Mouse (Mus musculus) midbrain, postnatal 0 days (tissue): Measurements from ENCODE around the gene Tex37. TPM values are rescaled to one million over a fixed set of nuclear protein-coding genes. Genes with fewer than 3 reads are reported as not detected.
A peak's percentile ranks its signal among the peaks of the same experiment; 100 is the strongest.

Experiments used
- ATAC-seq: fragments of 200-750 bp; cut with Nextera tagmentation; 2 replicates; pipeline ENCODE4 v1.8.0; 2017; ENCODE audit warnings: moderate number of reproducible peaks, mild to moderate bottlenecking, moderate TSS enrichment, moderate library complexity; ENCODE audit not compliant: low FRiP score
- DNase-seq: peaks from one replicate; pipeline ENCODE4 v3.0.0-alpha.2; 2015; ENCODE audit warnings: low spot score
- H3K27ac ChIP-seq: fragments of 300-500 bp; sonication (generic); 2 replicates; pipeline ENCODE4 v1.5.1; 2014; ENCODE audit warnings: low read depth, mild to moderate bottlenecking, low read length, mixed read lengths
- H3K27me3 ChIP-seq: fragments of 300-500 bp; sonication (generic); 2 replicates; pipeline ENCODE4 v1.6.1; 2014; ENCODE audit warnings: low read length, control low read depth, mixed read lengths; ENCODE audit not compliant: insufficient read depth
- H3K36me3 ChIP-seq: fragments of 300-500 bp; sonication (generic); 2 replicates; pipeline ENCODE4 v1.6.1; 2014; ENCODE audit warnings: low read length, control low read depth, mixed read lengths; ENCODE audit not compliant: insufficient read depth
- H3K4me1 ChIP-seq: fragments of 300-500 bp; sonication (generic); 2 replicates; pipeline ENCODE4 v1.6.1; 2014; ENCODE audit warnings: mild to moderate bottlenecking, control low read depth, antibody characterized with exemption, low read length, mixed read lengths; ENCODE audit not compliant: insufficient read depth
- H3K4me2 ChIP-seq: fragments of 300-500 bp; sonication (generic); 2 replicates; pipeline ENCODE4 v1.6.1; 2014; ENCODE audit warnings: low read depth, mild to moderate bottlenecking, low read length, mixed read lengths; ENCODE audit not compliant: poor library complexity, severe bottlenecking
- H3K4me3 ChIP-seq: fragments of 300-500 bp; sonication (generic); 2 replicates; pipeline ENCODE4 v1.5.1; 2014; ENCODE audit warnings: low read depth, mild to moderate bottlenecking, low read length, moderate library complexity
- H3K9ac ChIP-seq: fragments of 300-500 bp; sonication (generic); replicated peaks from 2 replicates; pipeline ENCODE4 v1.6.1; 2014; ENCODE audit warnings: mild to moderate bottlenecking, low read length, moderate library complexity, mixed read lengths; ENCODE audit not compliant: poor library complexity, severe bottlenecking
- H3K9me3 ChIP-seq: fragments of 300-500 bp; sonication (generic); 2 replicates; pipeline ENCODE4 v1.6.1; 2016; ENCODE audit warnings: low read length, control low read depth
- CTCF ChIP-seq: IDR thresholded peaks from 2 replicates; pipeline ENCODE4 v1.5.1; 2016; ENCODE audit warnings: antibody characterized with exemption, mild to moderate bottlenecking
- whole genome bisulfite sequencing: fragments of 180-500 bp; shearing (Covaris S2); extraction: QIAGEN DNeasy Blood & Tissue Kit; methylation state at CpG from one replicate; pipeline ENCODE4 v1.1.7; 2014; 5-methylcytosine and 5-hydroxymethylcytosine counted together
- polyA plus RNA-seq: library from polyadenylated mRNA; unstranded; fragments of >200 nt; fragmentation: Nextera tagmentation; extraction: Ambion mirVana; gene quantifications from 2 replicates; pipeline ENCODE4 v1.2.1, GENCODE M21; 2015
- total RNA-seq: library from RNA; depleted of rRNA; stranded (reverse); fragments of >200 nt; gene quantifications from 2 replicates; pipeline ENCODE4 v1.2.3, GENCODE M21; 2014

The Tex37 gene
- total and polyA plus RNA-seq, 2 experiments from 2014 or later, result not detected

- H3K36me3 ChIP-seq, result no peaks in the 10 kb centered on the region
- ATAC-seq, result peak; percentile 56
- no peak for DNase-seq
- no peaks in the 10 kb centered on the region for H3K9me3 ChIP-seq
- H3K4me1 ChIP-seq, result peaks cover 7% of the 10 kb centered on the region
- H3K27me3 ChIP-seq, result peaks cover 54% of the 10 kb centered on the region
- H3K27ac ChIP-seq, result no peak overlapping the region
- H3K4me2 ChIP-seq, result peak overlapping the region; percentile 91
- WGBS, result under 1% methylated on average over 34 of the region's 34 CpGs
- no peak for TF ChIP-seq CTCF
- H3K9ac ChIP-seq, result no peak overlapping the region
- peak overlapping the region; percentile 44 for H3K4me3 ChIP-seq
Observed at GRCm38 (mm10) chr6:70956936-70957335, 38.2 kb upstream of the Tex37 start.

GRCm38 (mm10) chr6:70956285-70956912 is 37.7 kb upstream of the Tex37 start, which contains the start of gene Foxi3:
Gene Foxi3, plus strand, starts transcription at chr6:70956531.
- 0% methylated on average over 61 of the region's 67 CpGs for WGBS
- Histone ChIP-seq H3K36me3 (no peaks in the 10 kb centered on the region), H3K9ac (no peak within 1 kb of the TSS), H3K4me3 (peak within 1 kb of the TSS; percentile 44), H3K4me1 (peaks cover 7% of the 10 kb centered on the region), H3K27me3 (peaks cover 54% of the 10 kb centered on the region), H3K4me2 (peak within 1 kb of the TSS; percentile 91), H3K9me3 (no peaks in the 10 kb centered on the region), H3K27ac (no peak within 1 kb of the TSS)
- DNase-seq (no peak), ATAC-seq (peak; percentile 54)
- TF ChIP-seq CTCF, result no peak

GRCm38 (mm10) chr6:70955841-70956240 is 37.1 kb upstream of the Tex37 start:
- whole genome bisulfite sequencing, result under 1% methylated on average over 12 of the region's 12 CpGs
- no peaks in the 10 kb centered on the region for H3K36me3 ChIP-seq
- ATAC-seq (no peak), DNase-seq (no peak)
- no peak for TF ChIP-seq CTCF
- no peak overlapping the region for H3K9ac ChIP-seq
- H3K27ac ChIP-seq, result no peak overlapping the region
- no peaks in the 10 kb centered on the region for H3K9me3 ChIP-seq
- peak overlapping the region; percentile 44 for H3K4me3 ChIP-seq
- H3K4me1 ChIP-seq, result peaks cover 7% of the 10 kb centered on the region
- peak overlapping the region; percentile 91 for H3K4me2 ChIP-seq
- H3K27me3 ChIP-seq, result peaks cover 54% of the 10 kb centered on the region

GRCm38 (mm10) chr6:70955291-70955800 is 36.6 kb upstream of the Tex37 start:
- Histone ChIP-seq H3K4me2 (no peak overlapping the region), H3K9me3 (no peaks in the 10 kb centered on the region), H3K9ac (no peak overlapping the region), H3K4me1 (peaks cover 7% of the 10 kb centered on the region), H3K36me3 (no peaks in the 10 kb centered on the region), H3K4me3 (no peak overlapping the region), H3K27ac (no peak overlapping the region), H3K27me3 (peaks cover 54% of the 10 kb centered on the region)
- WGBS, result 5% methylated on average over 14 of the region's 14 CpGs
- no peak for DNase-seq
- no peak for TF ChIP-seq CTCF
- ATAC-seq, result no peak

GRCm38 (mm10) chr6:70954040-70954439 is 35.3 kb upstream of the Tex37 start:
- H3K36me3 ChIP-seq, result no peaks in the 10 kb centered on the region
- H3K4me3 ChIP-seq, result no peak overlapping the region
- peak; percentile 66 for TF ChIP-seq CTCF
- H3K27ac ChIP-seq, result no peak overlapping the region
- no peak overlapping the region for H3K4me2 ChIP-seq
- peaks cover 7% of the 10 kb centered on the region for H3K4me1 ChIP-seq
- no peaks in the 10 kb centered on the region for H3K9me3 ChIP-seq
- 12% methylated on average over 6 of the region's 6 CpGs for WGBS
- no peak overlapping the region for H3K9ac ChIP-seq
- DNase-seq (peak; percentile 49), ATAC-seq (no peak)
- peaks cover 48% of the 10 kb centered on the region for H3K27me3 ChIP-seq

GRCm38 (mm10) chr6:70953274-70953673 is 34.5 kb upstream of the Tex37 start:
- DNase-seq (no peak), ATAC-seq (no peak)
- 72% methylated on average over 7 of the region's 7 CpGs for WGBS
- H3K4me1 ChIP-seq, result peaks cover 7% of the 10 kb centered on the region
- H3K36me3 ChIP-seq, result no peaks in the 10 kb centered on the region
- no peak overlapping the region for H3K4me3 ChIP-seq
- peaks cover 42% of the 10 kb centered on the region for H3K27me3 ChIP-seq
- no peak overlapping the region for H3K9ac ChIP-seq
- H3K4me2 ChIP-seq, result no peak overlapping the region
- H3K27ac ChIP-seq, result no peak overlapping the region
- no peak for TF ChIP-seq CTCF
- no peaks in the 10 kb centered on the region for H3K9me3 ChIP-seq
